Mouse (Mus musculus) A20 (cell line): ENCODE results near the gene Uroc1.

Source experiments
- DNase-seq: peaks from one replicate; pipeline ENCODE4 v3.0.0-alpha.2; 2011; ENCODE audit warnings: low read depth, low spot score

Gene Uroc1

GRCm38 (mm10) chr6:90332561-90333425 lies at the start of gene Uroc1:
Gene Uroc1 (plus strand): TSS chr6:90333284.
- DNase-seq = no peak

GRCm38 (mm10) chr6:90288265-90288664 lies 44.8 kb upstream of the Uroc1 start:
- DNase-seq = peak; percentile 37

- DNase-seq = no peak
Observed at GRCm38 (mm10) chr6:90300919-90301318, 32.2 kb upstream of the Uroc1 start, which contains the start of gene BC048671. Gene BC048671 (plus strand): TSS chr6:90301219.

GRCm38 (mm10) chr6:90306315-90306975 lies 26.6 kb upstream of the Uroc1 start:
- DNase-seq = no peak

- DNase-seq = no peak
Observed at GRCm38 (mm10) chr6:90308839-90309778, 24.0 kb upstream of the Uroc1 start.

- DNase-seq = no peak
Observed at GRCm38 (mm10) chr6:90315961-90316360, 17.1 kb upstream of the Uroc1 start.

GRCm38 (mm10) chr6:90317510-90318258 lies 15.4 kb upstream of the Uroc1 start:
- no peak for DNase-seq

- no peak for DNase-seq
Observed at GRCm38 (mm10) chr6:90319019-90319418, 14.1 kb upstream of the Uroc1 start.

- DNase-seq = no peak
Observed at GRCm38 (mm10) chr6:90319475-90320191, 13.5 kb upstream of the Uroc1 start.

GRCm38 (mm10) chr6:90320429-90320828 lies 12.7 kb upstream of the Uroc1 start:
- no peak for DNase-seq

GRCm38 (mm10) chr6:90321811-90322210 lies 11.3 kb upstream of the Uroc1 start:
- DNase-seq = no peak

- no peak for DNase-seq
Observed at GRCm38 (mm10) chr6:90324026-90324425, 9.1 kb upstream of the Uroc1 start.

- DNase-seq = no peak
Observed at GRCm38 (mm10) chr6:90324463-90324862, 8.6 kb upstream of the Uroc1 start.

- no peak for DNase-seq
Observed at GRCm38 (mm10) chr6:90324991-90325390, 8.1 kb upstream of the Uroc1 start, which contains the start of gene Chst13. Gene Chst13 (minus strand): TSS chr6:90325185.

- peak; percentile 23 for DNase-seq
Observed at GRCm38 (mm10) chr6:90327670-90328069, 5.4 kb upstream of the Uroc1 start.

GRCm38 (mm10) chr6:90329953-90330352 lies 3.1 kb upstream of the Uroc1 start:
- DNase-seq = no peak

GRCm38 (mm10) chr6:90334244-90334643 lies 1.2 kb downstream of the Uroc1 start:
- DNase-seq = no peak

GRCm38 (mm10) chr6:90342343-90342742 lies 9.3 kb downstream of the Uroc1 start:
- no peak for DNase-seq

GRCm38 (mm10) chr6:90347183-90347582 lies 14.1 kb downstream of the Uroc1 start:
- DNase-seq = no peak

GRCm38 (mm10) chr6:90348500-90348899 lies 15.4 kb downstream of the Uroc1 start:
- no peak for DNase-seq
